Mouse (Mus musculus): ENCODE results near the gene Kalrn.
A peak's percentile ranks its signal among the peaks of the same experiment; 100 is the strongest.

The Kalrn gene

GRCm38 (mm10) chr16:34557891-34558290 lies 15.4 kb downstream of the Kalrn start:
- DNase-seq (ENCODE audit: low read depth): no peak

- DNase-seq (ENCODE audit: low read depth): no peak
These were observed 20.6 kb downstream of the Kalrn start for GRCm38 (mm10) chr16:34552731-34553130.

GRCm38 (mm10) chr16:34549470-34549999 lies 23.8 kb downstream of the Kalrn start:
- DNase-seq (ENCODE audit: low read depth): no peak

GRCm38 (mm10) chr16:34546805-34547509 lies 26.4 kb downstream of the Kalrn start:
- no peak for DNase-seq (ENCODE audit: low read depth)

- DNase-seq (ENCODE audit: low read depth): no peak
These were observed 29.6 kb downstream of the Kalrn start for GRCm38 (mm10) chr16:34543754-34544153.

GRCm38 (mm10) chr16:34542341-34542740 lies 31.0 kb downstream of the Kalrn start:
- no peak for DNase-seq (ENCODE audit: low read depth)

- DNase-seq (ENCODE audit: low read depth): no peak
These were observed 34.6 kb downstream of the Kalrn start for GRCm38 (mm10) chr16:34538679-34539185.

GRCm38 (mm10) chr16:34536300-34536699 lies 37.0 kb downstream of the Kalrn start:
- no peak for DNase-seq (ENCODE audit: low read depth)

- DNase-seq (ENCODE audit: low read depth): no peak
These were observed 38.2 kb downstream of the Kalrn start for GRCm38 (mm10) chr16:34535135-34535534.

- DNase-seq (ENCODE audit: low read depth): no peak
These were observed 41.8 kb downstream of the Kalrn start for GRCm38 (mm10) chr16:34531506-34531905.

GRCm38 (mm10) chr16:34530029-34530428 lies 43.3 kb downstream of the Kalrn start:
- DNase-seq (ENCODE audit: low read depth): no peak

GRCm38 (mm10) chr16:34528234-34528983 lies 44.9 kb downstream of the Kalrn start:
- no peak for DNase-seq (ENCODE audit: low read depth)

- DNase-seq (ENCODE audit: low read depth): peak; percentile 43
These were observed 47.0 kb downstream of the Kalrn start for GRCm38 (mm10) chr16:34526378-34526777.

- DNase-seq (ENCODE audit: low read depth): no peak
These were observed 47.5 kb downstream of the Kalrn start for GRCm38 (mm10) chr16:34525866-34526265.

GRCm38 (mm10) chr16:34525205-34525604 lies 48.1 kb downstream of the Kalrn start:
- DNase-seq (ENCODE audit: low read depth): no peak

GRCm38 (mm10) chr16:34521061-34521460 lies 52.3 kb downstream of the Kalrn start:
- DNase-seq (ENCODE audit: low read depth): no peak

- no peak for DNase-seq (ENCODE audit: low read depth)
These were observed 56.4 kb downstream of the Kalrn start for GRCm38 (mm10) chr16:34516891-34517398.

GRCm38 (mm10) chr16:34515485-34515884 lies 57.8 kb downstream of the Kalrn start:
- DNase-seq (ENCODE audit: low read depth): no peak

GRCm38 (mm10) chr16:34513956-34514593 lies 59.3 kb downstream of the Kalrn start:
- no peak for DNase-seq (ENCODE audit: low read depth)

- no peak for DNase-seq (ENCODE audit: low read depth)
These were observed 61.0 kb downstream of the Kalrn start for GRCm38 (mm10) chr16:34512326-34512725.

- no peak for DNase-seq (ENCODE audit: low read depth)
These were observed 65.2 kb downstream of the Kalrn start for GRCm38 (mm10) chr16:34508125-34508524.

GRCm38 (mm10) chr16:34506048-34506447 lies 67.3 kb downstream of the Kalrn start:
- no peak for DNase-seq (ENCODE audit: low read depth)

Data from fibroblast of lung, adult 2 months (primary cell).